Mouse (Mus musculus): ENCODE results near the gene Rora.
A peak's percentile ranks its signal among the peaks of the same experiment; 100 is the strongest.

Gene Rora

DNA sequence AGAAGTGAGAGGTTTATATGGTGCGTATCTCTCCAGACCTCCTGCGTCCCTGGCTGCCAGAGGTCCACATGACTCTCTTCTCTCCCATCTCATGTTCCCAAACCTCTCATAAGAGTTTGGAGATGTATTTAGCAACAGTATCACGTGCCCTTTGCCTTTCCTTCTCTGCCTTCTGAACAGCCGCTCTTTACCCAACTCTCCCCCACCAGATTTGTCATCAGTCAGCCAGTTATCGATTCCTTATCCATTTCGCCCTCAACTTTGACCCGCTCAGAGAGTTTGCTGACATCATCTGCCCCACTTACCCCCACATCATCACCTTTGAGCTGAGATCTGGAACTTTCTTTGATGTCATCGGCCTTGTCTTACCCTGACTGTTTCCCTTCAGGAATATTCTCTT, 230.1 kb downstream of the Rora start:
- no peak for DNase-seq (ENCODE audit: low read depth, low spot score)

DNA sequence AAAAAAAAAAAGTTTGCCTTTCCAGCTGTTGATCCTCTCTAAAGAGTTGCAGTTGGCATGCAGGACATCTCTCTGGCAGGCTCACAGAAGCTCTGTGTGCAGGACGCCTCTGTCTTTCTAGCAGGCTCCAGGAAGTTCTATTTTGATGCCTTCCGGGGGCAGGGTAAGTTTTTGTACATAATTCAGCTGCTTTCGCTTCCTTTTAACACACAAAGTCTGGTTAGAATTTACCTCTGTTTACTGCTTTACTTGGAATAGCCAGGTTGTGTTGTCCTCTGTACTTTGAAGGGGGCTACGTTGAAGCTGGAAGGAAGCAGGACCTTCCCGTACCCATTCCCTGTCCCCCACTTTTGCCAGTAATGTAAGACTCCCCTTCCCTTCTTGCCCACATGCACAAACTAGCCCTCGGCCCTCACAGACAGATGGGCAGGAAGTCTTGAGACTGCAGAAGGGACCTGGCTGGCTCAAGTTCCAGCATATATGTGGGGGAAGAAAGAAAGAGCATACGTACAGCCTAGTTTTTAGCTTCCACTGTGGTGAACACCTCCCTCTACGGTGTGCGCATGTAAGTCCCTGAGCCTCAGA, 231.0 kb downstream of the Rora start:
- DNase-seq (ENCODE audit: low read depth, low spot score), result no peak

GRCm38 (mm10) chr9:68888670-68889069, 235.1 kb downstream of the Rora start:
- no peak for DNase-seq (ENCODE audit: low read depth, low spot score)

DNA sequence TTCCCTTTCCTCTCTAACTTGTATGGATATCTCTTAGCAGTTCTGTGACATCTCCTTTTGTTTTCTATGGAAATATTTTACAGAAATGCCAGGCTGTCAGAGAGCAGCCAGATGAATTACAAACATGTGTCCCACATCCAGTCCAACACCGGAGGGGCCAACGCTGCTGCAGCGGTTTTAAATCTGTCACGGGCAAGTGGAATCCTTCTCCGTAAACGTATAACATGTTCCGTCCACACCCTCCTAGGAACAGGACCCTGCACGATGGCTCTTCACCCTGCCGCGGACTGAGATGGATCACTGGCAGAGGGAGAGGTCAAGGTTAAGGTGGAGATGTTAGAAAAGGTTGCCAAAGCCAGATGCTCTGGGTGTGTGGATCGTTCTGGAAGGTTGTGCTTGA, 237.8 kb downstream of the Rora start:
- peak; percentile 29 for DNase-seq (ENCODE audit: low read depth, low spot score)

DNA sequence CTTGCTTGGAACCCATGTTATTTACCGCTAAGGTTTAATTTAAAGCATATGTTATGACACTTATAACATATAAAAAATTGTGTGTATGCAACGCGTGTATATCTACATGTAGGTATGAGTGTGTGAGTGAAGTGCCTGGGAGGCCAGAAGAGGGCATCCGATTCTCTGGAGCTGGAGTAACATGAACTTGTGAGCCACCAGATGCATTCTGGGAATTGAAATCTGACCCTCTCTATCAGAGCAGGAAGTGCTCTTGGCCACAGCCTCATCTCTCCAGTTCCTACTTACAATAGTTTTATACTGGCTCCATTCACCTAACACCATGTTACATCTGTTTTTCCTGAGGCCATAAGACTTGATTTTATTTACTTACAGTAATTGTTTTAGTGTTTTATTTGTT, 238.8 kb downstream of the Rora start:
- no peak for DNase-seq (ENCODE audit: low read depth, low spot score)

DNA sequence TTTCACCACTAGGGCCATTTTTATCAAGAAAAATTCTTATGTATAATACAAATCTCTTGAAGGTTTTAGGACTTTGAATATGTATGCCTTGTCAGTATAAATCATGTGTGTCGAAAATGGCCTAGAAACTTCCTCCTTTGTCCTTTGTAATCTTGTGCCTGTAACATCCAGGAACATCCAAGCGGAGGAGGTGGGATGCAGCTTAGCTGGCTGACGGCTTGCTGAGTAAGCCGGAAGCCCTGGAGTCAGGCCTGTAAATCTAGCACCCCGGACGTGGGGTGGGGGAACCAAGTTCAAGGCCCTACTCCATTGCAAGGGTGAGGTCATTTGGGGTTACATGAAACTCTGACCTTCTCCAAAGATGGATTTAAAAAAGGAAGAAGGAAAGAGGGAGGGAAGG, 239.3 kb downstream of the Rora start:
- no peak for DNase-seq (ENCODE audit: low read depth, low spot score)

- DNase-seq (ENCODE audit: low read depth, low spot score), result no peak
Measured at GRCm38 (mm10) chr9:68898286-68898685, 244.7 kb downstream of the Rora start.

DNA sequence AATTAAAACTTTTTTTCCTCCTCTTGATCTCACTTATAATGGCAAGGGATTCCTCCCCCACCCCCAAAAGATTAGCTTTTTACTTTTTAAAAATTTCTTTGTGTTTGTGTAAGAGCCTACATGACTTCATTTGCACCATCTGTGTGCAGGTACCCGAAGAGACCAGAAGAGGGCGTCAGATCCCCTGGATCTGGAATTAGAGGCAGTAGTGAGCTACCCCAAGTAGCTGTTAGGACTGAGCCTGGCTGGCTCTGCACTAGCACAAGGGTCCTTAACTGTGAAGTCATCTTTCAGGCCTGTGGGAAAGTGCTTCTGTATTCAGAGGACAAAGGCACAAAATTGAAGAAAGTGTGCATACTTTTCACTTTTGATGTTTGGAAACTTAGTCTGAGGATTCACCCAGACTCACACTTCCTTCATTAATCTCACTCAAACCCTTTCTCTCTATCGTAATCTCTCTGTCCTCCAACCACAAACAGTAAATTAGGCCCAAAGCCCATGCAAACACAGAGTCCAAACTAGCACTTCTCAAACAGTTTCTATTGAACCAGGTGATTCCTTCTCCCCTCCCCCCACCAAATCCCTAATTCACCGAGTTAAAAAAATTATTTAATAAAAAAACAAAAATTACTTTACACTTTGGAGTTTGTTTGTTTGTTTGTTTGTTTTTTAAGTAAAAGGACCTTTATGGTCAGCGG, 246.1 kb downstream of the Rora start:
- no peak for DNase-seq (ENCODE audit: low read depth, low spot score)

GRCm38 (mm10) chr9:68906361-68906883, 252.8 kb downstream of the Rora start:
- no peak for DNase-seq (ENCODE audit: low read depth, low spot score)

DNA sequence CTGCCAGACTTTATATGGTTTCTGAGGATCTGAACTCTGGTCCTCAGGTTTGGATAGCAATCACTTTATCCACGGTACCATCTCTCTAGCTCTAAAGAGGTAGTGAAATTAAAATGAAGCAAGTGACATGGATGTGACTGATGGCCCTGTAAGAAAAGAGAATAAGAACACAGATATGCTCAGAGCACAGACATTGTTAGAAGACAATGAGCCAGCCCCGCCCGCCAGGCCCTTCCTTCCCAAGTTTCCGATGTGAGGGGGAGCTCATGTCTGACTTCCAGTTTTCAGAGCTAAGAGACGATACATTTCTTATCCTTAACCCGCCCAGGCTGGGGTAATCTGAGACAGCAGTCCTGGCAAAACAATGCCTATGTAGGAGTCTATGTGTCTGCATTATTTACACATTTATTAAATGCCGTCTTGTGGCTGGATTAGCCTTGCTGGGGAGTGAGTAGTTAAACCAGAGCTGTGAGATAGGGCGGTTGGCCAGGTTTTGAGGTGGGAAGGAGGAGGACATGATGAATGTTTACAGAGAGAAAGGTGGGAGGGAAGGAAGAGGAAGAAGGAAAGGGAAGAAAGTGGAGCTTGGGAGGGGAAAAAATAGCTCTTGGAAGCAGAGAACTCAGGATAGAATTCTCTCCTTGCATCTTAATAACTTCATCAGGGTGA, 259.0 kb downstream of the Rora start:
- DNase-seq (ENCODE audit: low read depth, low spot score), result no peak

DNA sequence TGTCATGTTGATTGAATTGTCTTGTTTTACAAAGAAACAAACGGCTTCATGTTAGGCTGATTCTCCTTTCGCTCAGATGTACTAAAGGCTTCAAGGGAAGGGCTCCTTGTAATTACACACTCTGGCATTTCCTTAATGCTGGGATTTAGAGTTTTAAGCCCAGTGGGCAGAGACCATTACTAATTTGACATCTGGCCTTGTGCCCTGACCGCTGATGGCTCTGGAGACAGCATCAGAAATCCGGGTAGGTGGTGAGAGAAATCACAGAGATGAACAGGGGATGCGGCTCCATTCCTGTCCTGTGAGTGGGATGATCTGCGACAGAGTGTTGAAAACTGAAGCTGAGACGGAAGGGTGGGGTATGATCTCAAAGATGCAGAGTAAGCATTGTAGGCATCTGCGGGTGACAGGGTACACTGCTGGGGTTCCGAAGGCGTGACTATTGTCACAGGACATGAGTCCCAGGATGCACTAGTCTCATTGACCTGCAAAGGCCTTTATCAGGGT, 259.7 kb downstream of the Rora start:
- DNase-seq (ENCODE audit: low read depth, low spot score), result no peak

DNA sequence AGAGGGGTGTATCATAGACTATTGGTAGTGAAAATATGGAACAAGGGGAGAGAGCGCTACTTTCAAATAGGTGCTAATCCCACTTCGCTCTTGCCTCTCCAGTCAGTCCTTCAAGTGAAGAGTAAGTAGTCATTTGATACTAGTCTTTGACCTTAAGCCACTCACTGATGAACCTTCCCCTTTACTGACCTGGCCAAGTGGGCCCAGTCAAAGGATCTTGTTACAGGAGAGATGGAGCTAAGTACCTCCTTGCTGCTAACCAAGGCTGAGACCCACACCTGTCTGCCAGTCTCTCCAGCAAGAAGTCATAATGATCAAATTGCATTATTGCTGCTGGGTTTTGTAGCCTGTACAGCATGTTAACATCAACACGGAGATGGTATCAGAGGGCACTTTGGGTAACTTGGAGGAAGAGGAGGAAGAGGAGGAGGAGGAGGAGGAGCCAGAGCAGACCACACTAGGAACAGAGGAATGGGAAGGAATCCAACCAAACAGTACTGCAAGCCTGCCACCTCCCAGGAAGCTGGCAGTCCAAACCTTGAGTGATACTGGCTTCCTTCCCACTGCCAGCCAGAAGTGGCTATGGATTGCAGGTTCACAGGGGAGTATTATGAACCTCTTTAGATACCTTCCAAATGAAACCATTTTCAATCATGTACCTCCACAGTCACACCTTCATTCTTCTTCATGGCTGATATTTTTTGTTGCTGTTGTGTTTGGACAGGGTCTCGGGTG, 261.1 kb downstream of the Rora start:
- DNase-seq (ENCODE audit: low read depth, low spot score), result no peak

GRCm38 (mm10) chr9:68916741-68917140, 263.2 kb downstream of the Rora start:
- no peak for DNase-seq (ENCODE audit: low read depth, low spot score)

- no peak for DNase-seq (ENCODE audit: low read depth, low spot score)
Measured at GRCm38 (mm10) chr9:68923128-68923601, 269.6 kb downstream of the Rora start.

DNA sequence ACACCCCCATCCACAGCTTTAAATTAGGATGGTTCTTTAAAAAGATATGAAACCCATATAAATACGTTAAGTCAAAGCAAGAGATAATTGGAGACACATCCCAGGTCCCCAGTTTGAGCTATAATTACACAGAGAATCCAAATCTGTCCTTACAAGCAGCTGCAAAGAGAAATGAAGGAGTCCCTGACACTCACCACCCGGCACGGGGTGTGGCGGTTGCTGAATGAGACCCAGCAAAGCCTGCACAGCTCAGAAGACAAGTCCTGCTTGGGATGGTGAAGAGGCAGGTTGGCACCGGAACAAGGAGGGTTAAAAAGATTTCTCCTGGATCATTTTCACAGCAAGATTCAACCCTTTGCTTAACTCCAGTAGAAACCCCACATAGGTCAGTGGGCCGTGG, 272.8 kb downstream of the Rora start:
- no peak for DNase-seq (ENCODE audit: low read depth, low spot score)

GRCm38 (mm10) chr9:68933159-68933558, 279.6 kb downstream of the Rora start:
- DNase-seq (ENCODE audit: low read depth, low spot score), result no peak

DNA sequence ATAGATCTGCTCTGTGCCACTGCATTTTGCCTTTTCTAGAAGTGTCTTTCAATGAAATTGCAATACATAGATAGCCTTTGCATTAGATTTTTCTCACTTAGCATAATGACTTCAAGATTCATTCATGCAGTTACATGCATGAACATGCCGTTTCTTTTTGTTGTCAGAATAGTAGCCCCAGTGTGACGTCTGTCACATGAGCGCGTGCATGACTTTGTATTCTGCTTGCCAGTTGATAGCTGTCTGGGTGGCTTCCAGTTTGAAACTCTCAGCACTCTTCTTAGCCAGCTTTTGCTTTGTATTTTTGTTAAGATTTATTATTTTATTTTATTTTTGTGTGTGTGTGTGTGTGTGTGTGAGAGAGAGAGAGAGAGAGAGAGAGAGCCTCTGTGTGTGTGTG, 280.7 kb downstream of the Rora start:
- no peak for DNase-seq (ENCODE audit: low read depth, low spot score)

DNA sequence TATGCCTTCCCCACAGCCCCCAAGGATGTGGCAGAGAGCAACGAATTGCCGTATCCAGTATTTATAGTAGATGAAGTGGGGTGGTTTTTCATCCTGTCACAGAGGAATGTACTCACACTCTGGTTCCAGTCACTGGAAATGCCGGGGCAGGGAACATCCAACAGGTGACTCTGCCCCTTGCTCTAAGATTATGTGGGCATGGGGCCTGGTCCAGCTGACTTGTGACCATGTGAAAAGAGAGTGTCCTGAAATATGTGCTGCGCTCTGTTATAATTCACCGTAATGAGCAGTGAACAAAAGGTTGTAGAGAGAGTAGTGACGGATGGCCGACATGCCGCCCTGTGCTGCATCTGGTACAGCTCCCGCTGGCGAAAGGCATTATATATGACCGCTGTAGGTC, 282.0 kb downstream of the Rora start:
- DNase-seq (ENCODE audit: low read depth, low spot score), result no peak

- DNase-seq (ENCODE audit: low read depth, low spot score), result no peak
Measured at GRCm38 (mm10) chr9:68941037-68941436, 287.5 kb downstream of the Rora start.

DNA sequence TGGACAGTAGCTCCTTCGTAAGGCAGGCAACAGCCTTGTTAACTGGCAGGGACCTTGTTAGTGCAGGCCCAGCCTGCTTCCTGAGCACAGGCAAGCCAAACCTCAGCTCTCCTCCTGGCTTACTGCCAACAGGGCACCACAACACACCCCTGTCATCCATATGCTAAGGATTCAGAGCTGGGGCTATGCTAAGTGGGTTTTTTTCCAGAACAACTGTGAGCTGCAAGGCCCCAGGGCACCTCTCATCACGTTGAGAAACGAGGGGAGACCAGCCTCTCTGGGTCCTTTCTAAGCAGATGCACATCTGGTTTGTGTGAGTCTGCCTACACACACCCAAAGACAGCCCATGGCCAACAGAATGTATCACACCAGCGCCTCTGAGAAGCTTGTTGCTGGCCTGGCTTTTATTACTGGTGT, 289.0 kb downstream of the Rora start:
- DNase-seq (ENCODE audit: low read depth, low spot score), result peak; percentile 76

DNA sequence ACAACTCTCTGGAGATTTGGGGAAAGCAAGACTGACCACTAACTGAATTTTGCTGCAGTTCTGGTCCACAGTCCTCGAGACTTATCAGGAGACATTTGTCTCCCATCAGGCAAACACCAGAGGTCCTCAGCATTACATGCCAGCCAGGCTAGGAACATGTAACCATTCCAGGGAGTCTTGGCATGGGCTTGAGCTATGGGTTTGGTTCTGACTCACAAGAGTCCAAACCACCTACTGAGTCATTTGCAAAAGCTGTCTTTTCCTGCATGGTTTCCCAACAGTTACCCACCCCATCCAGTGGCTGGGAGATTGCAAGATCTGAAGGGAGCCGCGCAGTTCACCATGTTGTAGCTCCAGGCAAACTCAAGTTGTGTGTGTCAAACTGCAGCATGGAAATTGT, 290.4 kb downstream of the Rora start:
- no peak for DNase-seq (ENCODE audit: low read depth, low spot score)

DNA sequence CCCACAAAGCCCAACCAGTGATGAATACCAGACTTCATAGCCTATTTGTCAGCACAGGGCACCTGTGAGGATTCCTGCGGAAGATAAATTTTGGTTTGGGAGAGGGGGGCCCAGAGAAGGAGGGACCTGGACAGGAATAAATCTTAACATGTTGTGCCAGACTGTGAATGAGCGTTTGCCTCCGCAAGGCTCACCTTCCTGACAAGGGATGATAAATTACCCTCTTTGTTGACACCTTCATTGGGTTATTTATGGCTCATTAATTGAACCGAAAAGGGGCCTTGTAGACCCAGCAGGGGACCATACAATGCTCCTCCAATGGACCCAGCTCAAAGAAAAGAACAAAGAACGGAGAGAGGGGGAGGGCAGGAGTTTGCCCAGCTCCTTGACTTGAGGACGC, 294.1 kb downstream of the Rora start:
- peak; percentile 69 for DNase-seq (ENCODE audit: low read depth, low spot score)

Data from forelimb bud, embryonic 11.5 days (tissue).